Mouse (Mus musculus): ENCODE results near the gene Ccdc162. TPM values are rescaled to one million over a fixed set of nuclear protein-coding genes. Genes with fewer than 3 reads are reported as not detected.

The Ccdc162 gene
- polyA plus RNA-seq, 1 experiment from 2014 or later, result 0.85 TPM

DNA sequence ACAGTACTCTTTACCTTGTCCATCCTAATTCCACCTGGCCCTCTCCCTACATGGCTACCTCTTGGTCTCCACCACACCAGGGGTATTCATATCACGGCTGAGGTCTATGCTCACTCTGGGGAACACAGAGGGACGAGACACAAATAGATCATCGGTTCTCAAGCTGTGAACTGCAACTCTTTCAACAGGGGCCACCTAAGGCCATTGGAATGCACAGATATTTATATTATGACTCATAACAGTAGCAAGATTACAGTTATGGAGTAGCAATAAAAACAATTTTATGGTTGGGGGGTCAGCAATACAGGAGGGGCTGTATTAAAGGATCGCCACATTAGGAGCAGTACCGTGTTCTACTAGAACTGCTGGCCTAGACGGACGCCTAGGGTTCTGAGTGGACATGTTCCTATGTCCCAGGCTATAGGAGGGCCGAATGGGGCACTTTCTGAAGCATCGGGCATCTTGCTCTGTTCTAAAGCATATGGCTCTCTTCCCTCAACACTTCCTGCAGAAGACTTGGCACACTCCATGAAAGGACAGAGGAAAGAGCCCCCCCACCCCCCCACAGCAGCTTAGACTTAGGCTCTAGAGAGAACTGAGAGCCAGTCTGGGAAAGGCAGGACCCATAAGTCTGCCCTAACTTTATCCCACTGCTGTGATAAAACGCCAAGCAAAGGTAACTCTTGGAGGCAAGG, 154.6 kb downstream of the Ccdc162 start:
- Histone ChIP-seq H3K4me3 (no peak overlapping the region), H3K4me1 (replicated peaks) (no peaks in the 10 kb centered on the region), H3K36me3 (no peaks in the 10 kb centered on the region), H3K9me3 (peaks cover 11% of the 10 kb centered on the region; the same call in 1 of the 2 replicates), H3K4me2 (no peak overlapping the region), H3K27me3 (no peaks in the 10 kb centered on the region), H3K27ac (replicated peaks) (no peak overlapping the region), H3K9ac (no peak overlapping the region)
- no peak for ATAC-seq (ENCODE audit: low read depth)
- WGBS, result 86% methylated on average over 10 of the region's 10 CpGs

DNA sequence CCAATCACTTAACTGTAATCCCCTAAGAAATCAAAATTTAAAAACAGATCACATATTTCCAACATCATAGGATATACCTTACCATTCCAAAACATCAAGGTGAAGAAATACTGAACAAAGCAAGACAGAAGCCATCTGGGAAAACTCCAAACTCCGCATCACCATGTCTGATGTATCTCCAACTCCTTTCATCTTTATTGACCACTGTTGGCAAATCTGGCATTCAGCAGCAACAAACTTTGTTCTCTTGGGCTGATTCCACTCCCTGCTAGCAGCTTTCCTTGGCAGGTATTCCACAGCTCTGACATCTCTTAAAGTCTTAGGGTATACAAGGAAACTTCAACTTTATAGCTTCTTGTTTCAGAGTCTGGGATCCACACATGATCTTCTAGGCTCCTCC, 158.0 kb downstream of the Ccdc162 start:
- WGBS, result 96% methylated on average over 1 of the region's 1 CpGs
- no peak for ATAC-seq (ENCODE audit: low read depth)
- no peaks in the 10 kb centered on the region for H3K27me3 ChIP-seq
- H3K4me1 ChIP-seq (replicated peaks), result peaks cover 1% of the 10 kb centered on the region; the same call in 1 of the 2 replicates
- H3K36me3 ChIP-seq, result no peaks in the 10 kb centered on the region
- peaks cover 11% of the 10 kb centered on the region; the same call in 1 of the 2 replicates for H3K9me3 ChIP-seq
- H3K4me2 ChIP-seq, result no peak overlapping the region
- H3K9ac ChIP-seq, result no peak overlapping the region
- H3K4me3 ChIP-seq, result no peak overlapping the region
- H3K27ac ChIP-seq (replicated peaks), result no peak overlapping the region

DNA sequence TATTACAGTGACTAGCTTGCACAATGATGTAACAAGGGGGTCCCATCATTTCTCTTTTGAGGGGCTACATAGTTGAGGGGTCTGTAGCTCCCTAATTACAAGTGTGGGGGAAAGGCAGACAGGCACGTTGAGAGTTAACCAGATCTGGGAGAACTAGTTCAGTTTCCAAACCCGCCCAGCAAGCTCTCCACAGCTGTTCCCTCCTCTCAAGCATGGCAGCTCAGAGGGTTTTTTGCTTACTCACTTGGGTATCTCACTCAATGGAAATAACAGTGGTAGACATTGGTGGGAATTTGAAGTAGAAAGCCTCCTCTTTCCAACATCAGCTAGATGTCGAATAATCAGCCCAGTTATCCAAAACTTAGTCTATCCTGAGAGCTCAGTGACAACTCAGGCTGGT, 161.4 kb downstream of the Ccdc162 start:
- no peak overlapping the region for H3K27ac ChIP-seq (replicated peaks)
- 0 out of 2 replicates have a peak, but pooled peaks cover 4% of the 10 kb centered on the region for H3K9me3 ChIP-seq
- 90% methylated on average over 3 of the region's 3 CpGs for WGBS
- H3K4me2 ChIP-seq, result no peak overlapping the region
- H3K4me1 ChIP-seq (replicated peaks), result peaks cover 14% of the 10 kb centered on the region; the same call in 1 of the 2 replicates
- H3K4me3 ChIP-seq, result no peak overlapping the region
- ATAC-seq (ENCODE audit: low read depth), result no peak
- H3K36me3 ChIP-seq, result no peaks in the 10 kb centered on the region
- no peaks in the 10 kb centered on the region for H3K27me3 ChIP-seq
- H3K9ac ChIP-seq, result no peak overlapping the region

DNA sequence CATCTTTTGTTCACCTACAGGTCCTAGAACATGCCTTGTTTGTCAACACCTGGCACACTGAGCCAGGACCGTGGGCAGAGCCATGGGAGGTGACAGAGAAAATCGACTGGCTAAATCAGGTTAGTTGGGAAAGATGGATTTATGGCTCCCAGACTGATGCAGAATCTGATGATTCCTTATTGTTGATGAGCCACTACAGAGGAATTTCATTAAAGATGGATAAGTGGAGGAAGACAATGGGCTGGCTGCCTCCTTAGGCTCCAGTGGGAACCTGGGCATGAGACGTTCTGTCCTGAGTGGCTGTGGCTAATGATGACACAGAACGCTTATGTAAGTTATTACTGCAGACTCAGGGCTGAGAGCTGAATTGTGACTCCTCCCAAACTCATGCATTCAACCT, 162.7 kb downstream of the Ccdc162 start:
- ATAC-seq (ENCODE audit: low read depth), result no peak
- 68% methylated on average over 4 of the region's 4 CpGs for WGBS

DNA sequence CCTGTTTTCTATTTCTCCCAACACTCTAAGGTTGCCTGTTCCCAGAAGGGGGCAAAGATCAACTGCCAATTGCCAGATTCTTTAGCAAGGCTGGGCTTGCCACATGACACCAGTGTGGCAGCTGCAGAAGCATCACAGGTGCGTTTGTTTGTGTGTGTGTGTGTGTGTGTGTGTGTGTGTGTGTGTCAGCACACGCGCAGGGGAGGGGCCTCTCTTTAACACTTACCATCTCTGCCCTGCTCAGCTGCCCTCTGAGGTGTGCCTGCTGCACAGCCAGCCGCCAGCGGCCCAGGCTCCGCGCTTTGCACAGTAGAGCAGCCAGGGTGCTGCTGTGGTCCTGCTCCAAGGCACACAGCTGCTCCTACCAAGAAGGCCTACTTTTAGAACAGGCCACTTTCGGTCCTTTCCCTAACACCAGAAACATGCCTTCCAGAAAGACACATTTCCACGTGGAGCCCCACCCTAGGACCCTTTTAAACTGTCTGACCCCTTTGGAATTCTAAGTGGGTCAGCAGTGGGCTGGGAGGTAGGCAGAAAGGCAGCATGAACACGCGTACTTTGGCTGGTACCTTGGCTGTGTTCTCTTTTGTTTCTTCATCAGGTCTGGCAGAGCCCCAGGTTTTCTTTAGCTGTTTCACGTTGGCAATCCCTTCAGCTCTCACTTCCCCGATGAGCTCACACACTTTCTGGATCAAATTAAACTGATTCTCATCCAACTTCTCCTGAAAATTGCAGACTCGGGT, 163.4 kb downstream of the Ccdc162 start:
- no peak overlapping the region for H3K27ac ChIP-seq (replicated peaks)
- peak overlapping the region; percentile 12; the same call in 1 of the 2 replicates for H3K9ac ChIP-seq
- no peaks in the 10 kb centered on the region for H3K27me3 ChIP-seq
- peaks cover 14% of the 10 kb centered on the region; the same call in 1 of the 2 replicates for H3K4me1 ChIP-seq (replicated peaks)
- no peak overlapping the region for H3K4me2 ChIP-seq
- ATAC-seq (ENCODE audit: low read depth), result peak; percentile 61; the same call in 1 of the 2 replicates
- WGBS, result 59% methylated on average over 14 of the region's 14 CpGs
- no peaks in the 10 kb centered on the region for H3K36me3 ChIP-seq
- peaks cover 6% of the 10 kb centered on the region for H3K9me3 ChIP-seq
- no peak overlapping the region for H3K4me3 ChIP-seq

More for the DNA sequence above, 162.7 kb downstream of the Ccdc162 start:
- Histone ChIP-seq H3K27me3 (no peaks in the 10 kb centered on the region), H3K9ac (no peak overlapping the region), H3K4me3 (no peak overlapping the region), H3K36me3 (no peaks in the 10 kb centered on the region), H3K9me3 (peaks cover 6% of the 10 kb centered on the region), H3K4me2 (no peak overlapping the region), H3K4me1 (replicated peaks) (peaks cover 14% of the 10 kb centered on the region; the same call in 1 of the 2 replicates), H3K27ac (replicated peaks) (no peak overlapping the region)

DNA sequence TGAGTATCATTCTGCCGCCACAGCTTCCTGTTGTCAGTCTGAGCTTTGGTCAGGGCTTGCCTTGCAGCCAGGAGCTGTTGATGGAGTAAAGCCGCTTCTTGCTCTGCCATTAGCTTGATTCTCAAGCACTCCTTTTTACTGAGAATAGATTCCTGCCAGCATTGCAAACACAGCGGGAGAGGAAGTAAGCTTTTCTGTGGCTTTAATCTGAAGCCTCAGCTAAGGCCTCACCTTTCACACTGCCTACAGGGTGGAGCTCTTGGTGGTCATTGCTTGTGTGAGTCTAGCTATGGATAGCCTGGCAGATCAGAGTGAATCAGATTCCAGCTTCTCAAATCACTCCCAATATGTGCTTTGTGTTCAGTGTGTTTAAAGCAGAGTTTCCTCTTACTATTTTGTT, 164.1 kb downstream of the Ccdc162 start:
- 40% methylated on average over 3 of the region's 3 CpGs for WGBS

DNA sequence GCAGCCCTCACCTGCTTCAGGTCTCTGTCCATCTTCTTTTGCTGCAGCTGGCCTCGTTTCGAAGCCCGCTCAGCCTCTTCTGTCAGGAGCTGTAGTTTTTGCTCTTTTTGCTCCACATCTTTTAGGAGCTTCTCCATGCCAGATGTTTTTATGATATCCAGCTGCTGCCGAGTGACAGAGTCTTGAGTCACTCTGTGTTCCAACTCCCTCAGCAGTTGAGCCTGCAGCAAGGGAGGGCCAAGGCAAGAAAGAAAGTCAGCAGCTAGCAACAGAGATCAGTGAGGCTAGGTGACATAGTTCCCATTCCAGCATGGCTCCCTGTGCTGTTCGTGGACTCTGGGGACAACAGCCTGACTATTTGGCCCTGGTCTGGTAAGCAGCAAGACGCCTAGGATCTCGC, 165.7 kb downstream of the Ccdc162 start:
- H3K9me3 ChIP-seq, result peaks cover 6% of the 10 kb centered on the region
- ATAC-seq (ENCODE audit: low read depth), result no peak
- peaks cover 14% of the 10 kb centered on the region; the same call in 1 of the 2 replicates for H3K4me1 ChIP-seq (replicated peaks)
- no peak overlapping the region for H3K9ac ChIP-seq
- 85% methylated on average over 7 of the region's 7 CpGs for WGBS
- no peak overlapping the region for H3K4me2 ChIP-seq
- H3K36me3 ChIP-seq, result no peaks in the 10 kb centered on the region
- no peaks in the 10 kb centered on the region for H3K27me3 ChIP-seq
- H3K27ac ChIP-seq (replicated peaks), result no peak overlapping the region
- no peak overlapping the region for H3K4me3 ChIP-seq

More for the DNA sequence above, 164.1 kb downstream of the Ccdc162 start:
- Histone ChIP-seq H3K4me2 (no peak overlapping the region), H3K36me3 (no peaks in the 10 kb centered on the region), H3K27ac (replicated peaks) (no peak overlapping the region), H3K4me1 (replicated peaks) (peaks cover 14% of the 10 kb centered on the region; the same call in 1 of the 2 replicates), H3K9ac (no peak overlapping the region; the same call in 1 of the 2 replicates), H3K9me3 (peaks cover 6% of the 10 kb centered on the region), H3K27me3 (no peaks in the 10 kb centered on the region), H3K4me3 (no peak overlapping the region)
- ATAC-seq (ENCODE audit: low read depth), result no peak

DNA sequence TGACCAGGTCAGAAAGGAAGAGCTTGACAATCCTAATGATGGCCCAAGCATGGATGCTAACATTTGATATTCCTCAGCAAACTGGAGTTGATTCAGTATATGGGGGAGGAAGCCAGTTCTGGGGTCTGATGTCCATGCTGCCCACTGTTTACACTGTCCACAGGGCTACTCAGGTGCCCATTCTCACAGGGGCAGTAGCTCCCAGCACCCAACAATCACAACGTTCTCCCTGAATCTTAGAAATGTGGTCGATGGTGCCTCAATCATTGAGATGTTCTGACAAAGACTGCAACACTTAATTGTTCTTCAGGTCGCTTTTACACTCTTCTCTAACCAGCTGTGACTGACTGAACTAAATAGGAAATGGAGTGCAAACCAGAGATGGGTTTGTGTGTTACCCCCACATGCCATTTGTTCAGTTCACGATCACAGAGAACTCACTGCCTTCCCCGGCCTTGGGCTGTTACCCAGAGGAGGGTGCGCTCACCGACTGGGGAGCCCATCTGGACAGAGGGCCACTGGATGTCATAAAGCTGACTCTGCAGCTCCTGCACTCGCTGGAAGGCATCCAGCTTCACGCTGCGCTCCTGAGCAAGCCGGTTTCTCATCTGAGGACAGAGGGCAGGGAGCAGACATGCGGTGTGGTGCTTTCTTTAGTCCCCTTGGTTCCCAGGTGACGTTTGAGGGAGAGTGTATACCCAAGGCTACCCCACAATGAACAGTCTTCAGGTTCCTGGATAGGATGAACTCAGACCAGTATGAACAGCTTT, 169.9 kb downstream of the Ccdc162 start:
- no peak overlapping the region for H3K27ac ChIP-seq (replicated peaks)
- no peak for ATAC-seq (ENCODE audit: low read depth)
- H3K36me3 ChIP-seq, result no peaks in the 10 kb centered on the region
- peaks cover 6% of the 10 kb centered on the region for H3K9me3 ChIP-seq
- H3K4me1 ChIP-seq (replicated peaks), result peaks cover 8% of the 10 kb centered on the region; the same call in 1 of the 2 replicates
- WGBS, result 58% methylated on average over 13 of the region's 13 CpGs
- H3K4me2 ChIP-seq, result no peak overlapping the region
- H3K4me3 ChIP-seq, result no peak overlapping the region
- no peaks in the 10 kb centered on the region for H3K27me3 ChIP-seq
- no peak overlapping the region for H3K9ac ChIP-seq

DNA sequence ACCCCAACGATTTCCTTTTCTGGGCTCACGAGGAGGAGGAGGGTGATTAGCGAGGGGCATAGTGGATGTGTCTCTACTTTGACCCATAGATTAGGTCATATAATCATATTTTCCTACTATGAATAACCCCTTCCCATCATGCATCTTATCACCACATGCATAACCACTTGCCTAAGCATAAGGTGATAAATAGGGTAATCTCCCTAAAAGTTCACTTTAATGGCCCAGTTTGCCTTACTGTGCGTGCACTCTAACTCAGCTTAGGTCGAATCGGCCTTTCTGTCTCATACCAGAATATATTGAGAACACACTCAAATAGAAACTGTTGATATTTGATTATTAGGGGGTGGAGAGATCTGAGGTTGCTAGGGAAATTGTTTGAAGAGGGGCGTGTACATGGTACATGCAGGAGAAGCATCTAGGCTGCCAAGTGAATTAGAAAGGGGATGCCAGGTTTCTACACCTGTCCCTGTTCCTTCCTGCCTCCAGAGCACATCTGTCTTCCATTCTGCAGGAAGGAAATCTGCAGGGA, 171.1 kb downstream of the Ccdc162 start:
- H3K4me1 ChIP-seq (replicated peaks), result peaks cover 8% of the 10 kb centered on the region; the same call in 1 of the 2 replicates
- peaks cover 6% of the 10 kb centered on the region for H3K9me3 ChIP-seq
- 65% methylated on average over 7 of the region's 7 CpGs for WGBS
- no peaks in the 10 kb centered on the region for H3K36me3 ChIP-seq
- H3K4me2 ChIP-seq, result no peak overlapping the region
- no peak for ATAC-seq (ENCODE audit: low read depth)
- H3K27me3 ChIP-seq, result no peaks in the 10 kb centered on the region
- no peak overlapping the region for H3K9ac ChIP-seq
- no peak overlapping the region for H3K4me3 ChIP-seq
- H3K27ac ChIP-seq (replicated peaks), result no peak overlapping the region

DNA sequence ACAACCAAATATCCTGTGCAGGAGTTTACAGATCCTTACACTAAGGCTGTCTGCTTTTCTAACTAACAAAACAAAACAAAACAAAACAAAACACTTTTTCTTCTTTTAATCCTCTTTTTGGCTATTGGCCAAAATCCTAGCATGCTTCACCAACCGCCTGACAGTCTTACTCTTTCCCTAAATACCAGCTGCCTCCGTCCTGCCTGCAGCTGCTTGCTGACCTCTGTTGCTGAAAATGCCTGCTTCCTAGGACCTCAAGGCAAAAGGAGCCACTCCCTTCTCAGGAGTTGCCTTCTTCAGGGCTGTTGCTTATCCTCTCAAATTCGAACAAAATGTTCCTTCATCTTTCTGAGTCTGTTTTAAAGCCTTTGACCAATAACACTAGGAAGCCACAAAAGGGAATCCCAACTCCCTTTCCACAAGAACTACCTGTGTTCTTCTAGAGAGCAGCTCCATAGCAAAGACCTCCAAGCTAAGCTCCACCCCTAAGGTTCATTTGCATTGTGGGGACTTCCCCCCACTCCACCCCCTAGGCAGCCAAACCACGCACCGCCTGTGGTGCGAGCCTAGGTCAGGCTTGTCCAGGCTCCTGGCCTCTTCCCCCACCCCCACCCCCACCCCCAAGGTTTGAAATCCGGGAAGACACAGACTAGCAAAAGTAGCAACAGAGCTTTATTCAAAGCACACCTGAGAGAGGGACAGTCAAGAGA, 171.8 kb downstream of the Ccdc162 start:
- no peak for ATAC-seq (ENCODE audit: low read depth)
- WGBS, result 5% methylated on average over 7 of the region's 7 CpGs

DNA sequence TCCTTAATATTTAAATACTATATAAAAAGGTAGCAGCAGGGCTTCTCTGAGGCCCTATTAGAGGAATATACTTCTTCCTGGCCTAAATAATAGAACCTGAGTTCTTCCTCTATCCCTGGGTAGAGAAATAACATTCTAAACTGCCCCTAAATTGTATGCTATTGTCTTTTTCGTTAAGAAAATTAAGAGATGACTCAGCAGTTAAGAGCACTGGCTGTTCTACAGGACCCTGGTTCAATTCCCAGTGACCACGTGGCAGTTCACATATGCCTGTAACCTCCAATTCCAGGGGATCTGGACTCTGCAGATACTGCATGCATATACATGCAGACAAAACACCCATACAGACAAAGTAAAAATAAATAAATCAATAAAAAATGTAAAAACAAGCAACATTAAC, 172.6 kb downstream of the Ccdc162 start:
- 78% methylated on average over 2 of the region's 2 CpGs for WGBS
- Histone ChIP-seq H3K36me3 (peaks cover 7% of the 10 kb centered on the region), H3K27ac (replicated peaks) (no peak overlapping the region), H3K9ac (no peak overlapping the region), H3K4me2 (no peak overlapping the region), H3K27me3 (no peaks in the 10 kb centered on the region), H3K4me1 (replicated peaks) (peaks cover 8% of the 10 kb centered on the region; the same call in 1 of the 2 replicates), H3K9me3 (no peaks in the 10 kb centered on the region), H3K4me3 (no peak overlapping the region)
- no peak for ATAC-seq (ENCODE audit: low read depth)

More for the DNA sequence above, 171.8 kb downstream of the Ccdc162 start:
- no peak overlapping the region for H3K9ac ChIP-seq
- peaks cover 6% of the 10 kb centered on the region for H3K9me3 ChIP-seq
- H3K4me2 ChIP-seq, result no peak overlapping the region
- no peak overlapping the region for H3K4me3 ChIP-seq
- no peaks in the 10 kb centered on the region for H3K36me3 ChIP-seq
- H3K27me3 ChIP-seq, result no peaks in the 10 kb centered on the region
- H3K27ac ChIP-seq (replicated peaks), result no peak overlapping the region
- H3K4me1 ChIP-seq (replicated peaks), result peaks cover 8% of the 10 kb centered on the region; the same call in 1 of the 2 replicates

Data from neural tube, embryonic 13.5 days (tissue).